Mouse (Mus musculus): ENCODE measurements around the gene Abt1. TPM values are rescaled to one million over a fixed set of nuclear protein-coding genes. Genes with fewer than 3 reads are reported as not detected.

Gene Abt1
- polyA plus RNA-seq (2011; ENCODE audit: insufficient read length, low read depth, missing spikeins) = 4.2 and 4.7 TPM in 2 replicates

DNA sequence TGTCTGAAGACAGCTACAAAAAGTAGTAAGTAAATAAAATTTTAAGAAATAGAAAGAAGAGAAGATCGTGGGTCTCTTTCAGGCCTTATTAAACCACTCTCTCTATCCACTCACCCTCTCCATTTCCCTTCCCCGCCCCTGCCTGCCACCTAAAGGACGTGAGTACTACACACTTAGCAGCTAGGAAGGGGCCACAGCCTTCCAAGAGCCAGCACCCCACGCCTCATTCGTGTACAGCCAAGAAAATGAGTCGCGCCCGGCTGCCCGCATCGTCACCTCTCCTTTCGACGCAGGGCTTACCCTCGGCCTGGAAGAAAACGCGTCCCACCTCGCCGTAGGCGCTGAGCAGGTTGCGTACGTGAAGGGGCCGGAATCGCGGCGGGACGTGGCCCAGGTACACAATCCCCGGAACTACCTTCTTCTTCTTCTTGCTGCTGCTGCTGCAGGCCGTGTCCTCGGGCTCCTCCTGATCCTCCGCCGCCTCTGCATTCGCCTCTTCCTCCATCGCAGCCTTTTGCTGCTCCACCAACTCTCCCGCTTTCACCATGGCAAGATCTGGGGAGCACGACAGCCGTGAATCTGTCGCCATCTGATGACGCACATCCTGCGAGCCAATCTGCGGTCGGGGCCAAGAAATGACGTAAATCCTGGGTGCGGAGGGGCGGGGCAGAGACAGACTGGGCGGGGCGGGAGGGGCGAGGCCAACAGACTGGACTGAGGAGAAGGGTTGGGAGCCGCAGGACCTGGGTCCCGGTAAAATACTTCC is at the start of gene Abt1:
TSS of gene Abt1 (minus strand) at position 581 of the 766 bp plus-strand sequence.
- no peaks in the 10 kb centered on the region; the same call in 1 of the 2 replicates for H3K4me1 ChIP-seq (ENCODE audit: control insufficient read depth, insufficient read depth, low read length)
- TF ChIP-seq POLR2A (IDR thresholded peaks at IDR 0.05; ENCODE audit: low read depth, low read length) (peak; percentile 79), CTCF (IDR thresholded peaks at IDR 0.05; ENCODE audit: borderline replicate concordance, insufficient read depth, low read length) (no peak)
- H3K27ac ChIP-seq (ENCODE audit: insufficient read depth, low read length) = no peak within 1 kb of the TSS
- peak within 1 kb of the TSS; percentile 62 for H3K4me3 ChIP-seq (ENCODE audit: insufficient read depth, low read length)

DNA sequence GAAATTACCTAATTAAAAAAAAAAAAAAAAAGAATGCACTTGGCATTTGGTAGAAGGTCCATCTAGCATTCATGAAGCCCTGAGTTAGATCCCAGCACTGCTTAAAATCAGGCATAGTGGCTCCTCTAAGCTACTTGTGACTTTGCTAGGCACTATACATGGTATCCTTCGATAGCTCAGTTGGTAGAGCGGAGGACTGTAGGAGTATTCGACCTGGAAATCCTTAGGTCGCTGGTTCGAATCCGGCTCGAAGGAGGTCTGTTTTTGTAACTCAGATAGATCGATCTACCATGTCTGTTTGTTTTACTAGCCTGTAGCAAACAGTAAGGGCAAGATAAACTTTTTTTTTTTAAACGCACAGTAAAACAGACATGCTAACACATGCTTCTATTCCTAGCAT is 43.2 kb upstream of the Abt1 start:
- Histone ChIP-seq H3K27ac (ENCODE audit: insufficient read depth, low read length) (no peak overlapping the region), H3K4me3 (ENCODE audit: insufficient read depth, low read length) (no peak overlapping the region), H3K4me1 (ENCODE audit: control insufficient read depth, insufficient read depth, low read length) (peaks cover 2% of the 10 kb centered on the region; the same call in 1 of the 2 replicates)
- TF ChIP-seq CTCF (IDR thresholded peaks at IDR 0.05; ENCODE audit: borderline replicate concordance, insufficient read depth, low read length) = no peak
- no peak for TF ChIP-seq POLR2A (IDR thresholded peaks at IDR 0.05; ENCODE audit: low read depth, low read length)

GRCm38 (mm10) chr13:23466306-23466705 is 42.6 kb upstream of the Abt1 start:
- Histone ChIP-seq H3K27ac (ENCODE audit: insufficient read depth, low read length) (no peak overlapping the region), H3K4me1 (ENCODE audit: control insufficient read depth, insufficient read depth, low read length) (peaks cover 2% of the 10 kb centered on the region; the same call in 1 of the 2 replicates), H3K4me3 (ENCODE audit: insufficient read depth, low read length) (no peak overlapping the region)
- TF ChIP-seq POLR2A (IDR thresholded peaks at IDR 0.05; ENCODE audit: low read depth, low read length) (no peak), CTCF (IDR thresholded peaks at IDR 0.05; ENCODE audit: borderline replicate concordance, insufficient read depth, low read length) (no peak)

GRCm38 (mm10) chr13:23465600-23466109 is 42.0 kb upstream of the Abt1 start, which contains the start of gene Btn1a1:
Btn1a1 (minus strand) TSS chr13:23465901.
- peak within 1 kb of the TSS; percentile 74 for H3K4me3 ChIP-seq (ENCODE audit: insufficient read depth, low read length)
- H3K27ac ChIP-seq (ENCODE audit: insufficient read depth, low read length) = no peak within 1 kb of the TSS
- TF ChIP-seq CTCF (IDR thresholded peaks at IDR 0.05; ENCODE audit: borderline replicate concordance, insufficient read depth, low read length) (no peak), POLR2A (IDR thresholded peaks at IDR 0.05; ENCODE audit: low read depth, low read length) (no peak)
- H3K4me1 ChIP-seq (ENCODE audit: control insufficient read depth, insufficient read depth, low read length) = peaks cover 2% of the 10 kb centered on the region; the same call in 1 of the 2 replicates

DNA sequence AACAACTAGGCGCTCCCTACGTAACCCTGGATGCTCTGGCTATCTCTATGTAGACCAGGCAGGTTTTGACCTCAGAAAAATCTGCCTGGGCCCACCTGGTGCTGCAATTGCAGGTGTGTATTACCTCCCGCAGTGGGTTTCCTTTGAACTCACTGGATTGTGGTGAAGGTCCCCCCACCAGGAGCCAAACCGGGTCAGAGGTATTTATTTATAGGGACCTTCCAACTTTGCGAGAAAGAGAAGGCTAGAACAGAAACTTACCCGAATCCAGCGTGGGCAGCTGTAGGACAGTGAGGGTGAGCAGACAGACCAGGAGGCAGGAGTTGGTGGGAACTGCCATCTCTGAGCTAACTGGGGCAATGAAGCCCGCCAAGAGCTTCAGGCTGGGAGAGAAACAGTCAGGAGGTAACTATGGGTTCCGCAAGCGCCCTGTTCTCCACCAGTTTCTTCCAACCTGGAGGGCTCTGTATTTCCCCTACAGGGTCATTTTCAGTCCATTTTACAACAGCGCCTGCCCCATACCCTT is 41.2 kb upstream of the Abt1 start:
- TF ChIP-seq POLR2A (IDR thresholded peaks at IDR 0.05; ENCODE audit: low read depth, low read length) (no peak), CTCF (IDR thresholded peaks at IDR 0.05; ENCODE audit: borderline replicate concordance, insufficient read depth, low read length) (no peak)
- Histone ChIP-seq H3K27ac (ENCODE audit: insufficient read depth, low read length) (no peak overlapping the region), H3K4me1 (ENCODE audit: control insufficient read depth, insufficient read depth, low read length) (peaks cover 2% of the 10 kb centered on the region; the same call in 1 of the 2 replicates), H3K4me3 (ENCODE audit: insufficient read depth, low read length) (peak overlapping the region; percentile 74)

- TF ChIP-seq POLR2A (IDR thresholded peaks at IDR 0.05; ENCODE audit: low read depth, low read length) (no peak), CTCF (IDR thresholded peaks at IDR 0.05; ENCODE audit: borderline replicate concordance, insufficient read depth, low read length) (no peak)
- Histone ChIP-seq H3K4me3 (ENCODE audit: insufficient read depth, low read length) (peak overlapping the region; percentile 74), H3K27ac (ENCODE audit: insufficient read depth, low read length) (no peak overlapping the region), H3K4me1 (ENCODE audit: control insufficient read depth, insufficient read depth, low read length) (peaks cover 2% of the 10 kb centered on the region; the same call in 1 of the 2 replicates)
Measured at GRCm38 (mm10) chr13:23464224-23464637, 40.6 kb upstream of the Abt1 start.

DNA sequence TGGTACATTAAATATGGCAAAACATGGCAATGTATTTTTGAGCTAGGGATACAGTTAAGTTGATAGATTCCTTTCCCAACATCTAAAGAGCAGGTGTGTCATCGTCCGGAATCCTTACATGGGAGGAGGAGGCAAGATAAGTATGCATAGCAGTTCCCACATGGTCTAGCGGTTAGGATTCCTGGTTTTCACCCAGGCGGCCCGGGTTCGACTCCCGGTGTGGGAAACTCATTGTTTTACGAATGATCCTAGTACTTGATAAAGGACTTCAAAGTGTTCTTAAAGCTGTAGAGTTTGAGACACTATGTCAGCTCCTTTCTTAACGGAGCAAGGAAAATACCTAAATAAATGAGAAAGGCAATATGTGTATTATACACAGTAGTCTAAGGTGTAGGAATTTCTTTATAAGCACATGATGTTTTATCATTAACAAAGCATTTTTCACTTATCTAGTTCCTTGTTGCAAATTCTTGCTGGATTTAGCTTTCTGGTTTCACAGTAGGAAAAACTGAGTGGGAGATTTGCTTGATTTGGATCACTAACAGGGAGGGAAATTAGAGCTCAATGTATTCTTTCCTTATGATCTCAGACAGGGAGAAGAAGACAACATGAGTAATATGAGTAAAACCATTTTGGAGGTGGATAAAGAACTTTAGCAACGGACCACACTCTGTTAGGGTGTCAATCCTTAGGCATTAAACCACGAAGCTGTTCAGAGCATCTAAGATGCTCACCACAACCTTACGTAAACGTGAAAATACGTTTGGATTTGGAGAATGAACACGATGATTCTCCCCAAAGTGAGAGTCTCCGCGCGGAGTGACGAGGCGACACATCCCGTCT is 39.9 kb upstream of the Abt1 start:
- no peak overlapping the region for H3K27ac ChIP-seq (ENCODE audit: insufficient read depth, low read length)
- H3K4me3 ChIP-seq (ENCODE audit: insufficient read depth, low read length) = peak overlapping the region; percentile 74
- no peak for TF ChIP-seq CTCF (IDR thresholded peaks at IDR 0.05; ENCODE audit: borderline replicate concordance, insufficient read depth, low read length)
- TF ChIP-seq POLR2A (IDR thresholded peaks at IDR 0.05; ENCODE audit: low read depth, low read length) = no peak
- peaks cover 2% of the 10 kb centered on the region; the same call in 1 of the 2 replicates for H3K4me1 ChIP-seq (ENCODE audit: control insufficient read depth, insufficient read depth, low read length)

GRCm38 (mm10) chr13:23462669-23463068 is 39.0 kb upstream of the Abt1 start:
- no peak for TF ChIP-seq CTCF (IDR thresholded peaks at IDR 0.05; ENCODE audit: borderline replicate concordance, insufficient read depth, low read length)
- no peak for TF ChIP-seq POLR2A (IDR thresholded peaks at IDR 0.05; ENCODE audit: low read depth, low read length)
- Histone ChIP-seq H3K27ac (ENCODE audit: insufficient read depth, low read length) (no peak overlapping the region), H3K4me3 (ENCODE audit: insufficient read depth, low read length) (no peak overlapping the region), H3K4me1 (ENCODE audit: control insufficient read depth, insufficient read depth, low read length) (peaks cover 2% of the 10 kb centered on the region; the same call in 1 of the 2 replicates)

DNA sequence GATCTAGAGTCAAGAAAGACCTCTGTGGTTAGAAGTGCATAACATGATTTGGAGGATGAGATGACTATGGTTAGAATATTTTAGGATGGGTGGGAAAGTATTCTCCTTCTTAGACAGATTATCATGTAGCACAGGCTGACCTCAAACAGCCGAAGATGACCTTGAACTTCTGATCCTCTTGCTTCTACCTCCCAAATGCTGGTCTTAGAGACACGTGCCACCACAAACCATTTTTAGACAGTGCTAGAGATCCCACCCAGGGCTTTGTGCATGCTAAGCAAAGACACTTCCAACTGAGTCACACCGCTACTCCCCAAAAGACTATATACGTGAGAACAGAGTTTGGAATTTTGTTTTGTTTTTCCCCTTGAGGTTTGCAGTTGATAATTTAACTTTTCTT is 38.4 kb upstream of the Abt1 start:
- Histone ChIP-seq H3K4me1 (ENCODE audit: control insufficient read depth, insufficient read depth, low read length) (peaks cover 2% of the 10 kb centered on the region; the same call in 1 of the 2 replicates), H3K27ac (ENCODE audit: insufficient read depth, low read length) (no peak overlapping the region), H3K4me3 (ENCODE audit: insufficient read depth, low read length) (no peak overlapping the region)
- TF ChIP-seq POLR2A (IDR thresholded peaks at IDR 0.05; ENCODE audit: low read depth, low read length) = no peak
- TF ChIP-seq CTCF (IDR thresholded peaks at IDR 0.05; ENCODE audit: borderline replicate concordance, insufficient read depth, low read length) = no peak

Data from embryonic fibroblast, embryonic 13.5 days (primary cell).